Mouse (Mus musculus): ENCODE measurements at regions not wholly inside any gene's neighbourhood (a gene's known extent, or its start where the extent isn't known, plus 50 kb on each side); places are given as distances from the start of the nearest gene placed in this dataset.
"Not testable (repeated sequence)": the region's sequence is repeated elsewhere in the genome, so short reads cannot be mapped to it uniquely, and the experiment has no call there.

GRCm38 (mm10) chrX:159055689-159056461 lies 154.2 kb upstream of the Rps6ka3 start:
- Histone ChIP-seq H3K9ac (ENCODE audit: low read length) (no peak overlapping the region), H3K27me3 (ENCODE audit: control insufficient read depth, insufficient read depth, low read length) (no peaks in the 10 kb centered on the region), H3K4me1 (replicated peaks; ENCODE audit: control insufficient read depth, insufficient read depth, low read length) (no peaks in the 10 kb centered on the region), H3K27ac (ENCODE audit: low read depth, low read length) (no peak overlapping the region), H3K9me3 (ENCODE audit: control insufficient read depth, low read length) (no peaks in the 10 kb centered on the region), H3K4me3 (ENCODE audit: low read depth, low read length) (no peak overlapping the region), H3K36me3 (ENCODE audit: control insufficient read depth, insufficient read depth, low read length) (no peaks in the 10 kb centered on the region), H3K4me2 (ENCODE audit: low read depth, low read length, severe bottlenecking) (no peak overlapping the region)
- DNase-seq (ENCODE audit: low spot score) (no peak), ATAC-seq (replicated peaks; ENCODE audit: low FRiP score) (no peak)
- WGBS, result 85% methylated on average over 8 of the region's 8 CpGs

GRCm38 (mm10) chrX:159056462-159056805 lies 153.7 kb upstream of the Rps6ka3 start:
- Histone ChIP-seq H3K9me3 (ENCODE audit: control insufficient read depth, low read length) (no peaks in the 10 kb centered on the region), H3K9ac (ENCODE audit: low read length) (no peak overlapping the region), H3K4me2 (ENCODE audit: low read depth, low read length, severe bottlenecking) (no peak overlapping the region), H3K36me3 (ENCODE audit: control insufficient read depth, insufficient read depth, low read length) (no peaks in the 10 kb centered on the region), H3K27ac (ENCODE audit: low read depth, low read length) (no peak overlapping the region), H3K4me3 (ENCODE audit: low read depth, low read length) (no peak overlapping the region), H3K27me3 (ENCODE audit: control insufficient read depth, insufficient read depth, low read length) (no peaks in the 10 kb centered on the region), H3K4me1 (replicated peaks; ENCODE audit: control insufficient read depth, insufficient read depth, low read length) (no peaks in the 10 kb centered on the region)
- no peak for ATAC-seq (replicated peaks; ENCODE audit: low FRiP score)
- no peak for DNase-seq (ENCODE audit: low spot score)

GRCm38 (mm10) chrX:159058931-159059330 lies 151.2 kb upstream of the Rps6ka3 start:
- Histone ChIP-seq H3K27ac (ENCODE audit: low read depth, low read length) (no peak overlapping the region), H3K27me3 (ENCODE audit: control insufficient read depth, insufficient read depth, low read length) (no peaks in the 10 kb centered on the region), H3K9ac (ENCODE audit: low read length) (no peak overlapping the region), H3K4me3 (ENCODE audit: low read depth, low read length) (no peak overlapping the region), H3K4me1 (replicated peaks; ENCODE audit: control insufficient read depth, insufficient read depth, low read length) (no peaks in the 10 kb centered on the region), H3K36me3 (ENCODE audit: control insufficient read depth, insufficient read depth, low read length) (no peaks in the 10 kb centered on the region), H3K4me2 (ENCODE audit: low read depth, low read length, severe bottlenecking) (no peak overlapping the region), H3K9me3 (ENCODE audit: control insufficient read depth, low read length) (no peaks in the 10 kb centered on the region)
- DNase-seq (ENCODE audit: low spot score) (no peak), ATAC-seq (replicated peaks; ENCODE audit: low FRiP score) (no peak)

GRCm38 (mm10) chrX:159061322-159061721 lies 148.8 kb upstream of the Rps6ka3 start:
- no peak overlapping the region for H3K27ac ChIP-seq (ENCODE audit: low read depth, low read length)
- DNase-seq (ENCODE audit: low spot score) (no peak), ATAC-seq (replicated peaks; ENCODE audit: low FRiP score) (no peak)
- H3K9ac ChIP-seq (ENCODE audit: low read length), result no peak overlapping the region
- H3K9me3 ChIP-seq (ENCODE audit: control insufficient read depth, low read length), result no peaks in the 10 kb centered on the region
- no peaks in the 10 kb centered on the region for H3K36me3 ChIP-seq (ENCODE audit: control insufficient read depth, insufficient read depth, low read length)
- H3K4me1 ChIP-seq (replicated peaks; ENCODE audit: control insufficient read depth, insufficient read depth, low read length), result no peaks in the 10 kb centered on the region
- no peaks in the 10 kb centered on the region; the same call in 1 of the 2 replicates for H3K27me3 ChIP-seq (ENCODE audit: control insufficient read depth, insufficient read depth, low read length)
- no peak overlapping the region for H3K4me2 ChIP-seq (ENCODE audit: low read depth, low read length, severe bottlenecking)
- H3K4me3 ChIP-seq (ENCODE audit: low read depth, low read length), result no peak overlapping the region

GRCm38 (mm10) chrX:159066212-159066611 lies 143.9 kb upstream of the Rps6ka3 start:
- Histone ChIP-seq H3K36me3 (ENCODE audit: control insufficient read depth, insufficient read depth, low read length) (no peaks in the 10 kb centered on the region), H3K4me1 (replicated peaks; ENCODE audit: control insufficient read depth, insufficient read depth, low read length) (no peaks in the 10 kb centered on the region), H3K9me3 (ENCODE audit: control insufficient read depth, low read length) (no peaks in the 10 kb centered on the region), H3K4me3 (ENCODE audit: low read depth, low read length) (no peak overlapping the region), H3K4me2 (ENCODE audit: low read depth, low read length, severe bottlenecking) (no peak overlapping the region), H3K27ac (ENCODE audit: low read depth, low read length) (no peak overlapping the region), H3K27me3 (ENCODE audit: control insufficient read depth, insufficient read depth, low read length) (no peaks in the 10 kb centered on the region; the same call in 1 of the 2 replicates), H3K9ac (ENCODE audit: low read length) (no peak overlapping the region)
- DNase-seq (ENCODE audit: low spot score), result no peak
- 71% methylated on average over 2 of the region's 2 CpGs for WGBS
- ATAC-seq (replicated peaks; ENCODE audit: low FRiP score), result no peak

GRCm38 (mm10) chrX:159072647-159073046 lies 137.5 kb upstream of the Rps6ka3 start:
- ATAC-seq (replicated peaks; ENCODE audit: low FRiP score) (no peak), DNase-seq (ENCODE audit: low spot score) (no peak)
- no peaks in the 10 kb centered on the region for H3K4me1 ChIP-seq (replicated peaks; ENCODE audit: control insufficient read depth, insufficient read depth, low read length)
- no peaks in the 10 kb centered on the region for H3K27me3 ChIP-seq (ENCODE audit: control insufficient read depth, insufficient read depth, low read length)
- H3K36me3 ChIP-seq (ENCODE audit: control insufficient read depth, insufficient read depth, low read length), result no peaks in the 10 kb centered on the region
- H3K4me2 ChIP-seq (ENCODE audit: low read depth, low read length, severe bottlenecking), result no peak overlapping the region
- no peak overlapping the region for H3K27ac ChIP-seq (ENCODE audit: low read depth, low read length)
- no peak overlapping the region for H3K4me3 ChIP-seq (ENCODE audit: low read depth, low read length)
- WGBS, result 84% methylated on average over 3 of the region's 3 CpGs
- no peak overlapping the region for H3K9ac ChIP-seq (ENCODE audit: low read length)
- H3K9me3 ChIP-seq (ENCODE audit: control insufficient read depth, low read length), result no peaks in the 10 kb centered on the region

GRCm38 (mm10) chrX:159073533-159073932 lies 136.6 kb upstream of the Rps6ka3 start:
- Histone ChIP-seq H3K9ac (ENCODE audit: low read length) (no peak overlapping the region), H3K4me3 (ENCODE audit: low read depth, low read length) (no peak overlapping the region), H3K4me2 (ENCODE audit: low read depth, low read length, severe bottlenecking) (no peak overlapping the region), H3K9me3 (ENCODE audit: control insufficient read depth, low read length) (no peaks in the 10 kb centered on the region), H3K4me1 (replicated peaks; ENCODE audit: control insufficient read depth, insufficient read depth, low read length) (no peaks in the 10 kb centered on the region), H3K27me3 (ENCODE audit: control insufficient read depth, insufficient read depth, low read length) (no peaks in the 10 kb centered on the region), H3K36me3 (ENCODE audit: control insufficient read depth, insufficient read depth, low read length) (no peaks in the 10 kb centered on the region), H3K27ac (ENCODE audit: low read depth, low read length) (no peak overlapping the region)
- DNase-seq (ENCODE audit: low spot score) (no peak), ATAC-seq (replicated peaks; ENCODE audit: low FRiP score) (no peak)

GRCm38 (mm10) chrX:159080508-159080907 lies 129.6 kb upstream of the Rps6ka3 start:
- peaks cover 2% of the 10 kb centered on the region; the same call in 1 of the 2 replicates for H3K27me3 ChIP-seq (ENCODE audit: control insufficient read depth, insufficient read depth, low read length)
- no peak for DNase-seq (ENCODE audit: low spot score)

GRCm38 (mm10) chrX:159110651-159111050 lies 99.5 kb upstream of the Rps6ka3 start:
- not testable (repeated sequence) for DNase-seq (ENCODE audit: low spot score); H3K9me3 ChIP-seq (ENCODE audit: control insufficient read depth, low read length); ATAC-seq (replicated peaks; ENCODE audit: low FRiP score); H3K4me2 ChIP-seq (ENCODE audit: low read depth, low read length, severe bottlenecking); H3K27ac ChIP-seq (ENCODE audit: low read depth, low read length); H3K27me3 ChIP-seq (ENCODE audit: control insufficient read depth, insufficient read depth, low read length); H3K4me1 ChIP-seq (replicated peaks; ENCODE audit: control insufficient read depth, insufficient read depth, low read length); H3K4me3 ChIP-seq (ENCODE audit: low read depth, low read length); H3K9ac ChIP-seq (ENCODE audit: low read length); H3K36me3 ChIP-seq (ENCODE audit: control insufficient read depth, insufficient read depth, low read length)
- WGBS, result 94% methylated on average over 6 of the region's 6 CpGs

More at GRCm38 (mm10) chrX:159080508-159080907, 129.6 kb upstream of the Rps6ka3 start:
- Histone ChIP-seq H3K36me3 (ENCODE audit: control insufficient read depth, insufficient read depth, low read length) (no peaks in the 10 kb centered on the region), H3K9me3 (ENCODE audit: control insufficient read depth, low read length) (no peaks in the 10 kb centered on the region), H3K4me2 (ENCODE audit: low read depth, low read length, severe bottlenecking) (no peak overlapping the region), H3K4me3 (ENCODE audit: low read depth, low read length) (no peak overlapping the region), H3K9ac (ENCODE audit: low read length) (no peak overlapping the region), H3K4me1 (replicated peaks; ENCODE audit: control insufficient read depth, insufficient read depth, low read length) (no peaks in the 10 kb centered on the region), H3K27ac (ENCODE audit: low read depth, low read length) (no peak overlapping the region)
- no peak for ATAC-seq (replicated peaks; ENCODE audit: low FRiP score)
- 83% methylated on average over 2 of the region's 2 CpGs for WGBS
